Mouse (Mus musculus): Measurements from ENCODE around the gene Tbr1. TPM values are rescaled to one million over a fixed set of nuclear protein-coding genes. Genes with fewer than 3 reads are reported as not detected.
A peak's percentile ranks its signal among the peaks of the same experiment; 100 is the strongest.

The Tbr1 gene
- polyA plus RNA-seq, 1 experiment from 2014 or later, result not detected

DNA sequence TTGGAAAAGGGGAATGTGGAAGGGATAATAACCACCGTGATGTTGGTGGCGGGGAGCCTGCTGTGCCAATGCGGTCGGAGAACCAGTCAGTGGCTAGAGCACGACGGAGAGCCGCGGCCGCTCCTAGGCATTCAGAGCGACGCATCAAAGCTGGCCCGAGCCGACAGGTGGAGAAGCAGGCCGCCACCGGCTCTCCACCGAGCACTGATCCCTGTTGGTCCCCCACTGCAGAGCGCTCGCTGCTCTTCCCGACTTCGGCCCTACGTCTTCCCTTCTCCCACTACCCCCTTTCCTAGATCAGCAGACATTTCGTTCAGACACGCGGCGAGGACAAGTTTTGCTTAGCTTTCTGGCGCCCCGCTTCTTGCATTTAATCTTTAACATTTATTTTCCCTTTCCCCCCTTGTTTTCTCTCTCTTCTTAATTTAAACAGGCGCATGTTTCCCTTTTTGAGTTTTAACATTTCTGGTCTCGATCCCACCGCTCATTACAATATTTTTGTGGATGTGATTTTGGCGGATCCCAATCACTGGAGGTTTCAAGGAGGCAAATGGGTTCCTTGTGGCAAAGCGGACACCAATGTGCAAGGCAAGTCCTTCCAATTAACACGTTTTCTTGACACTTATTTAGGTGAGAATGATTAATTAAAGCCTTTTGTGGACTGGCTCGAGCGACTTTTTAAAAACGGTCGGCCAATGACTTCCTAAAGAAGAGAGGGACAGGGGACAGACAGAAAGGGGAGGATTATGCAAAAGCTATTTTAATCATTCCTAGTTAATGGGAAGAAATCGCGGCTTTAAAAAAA is 3.0 kb downstream of the Tbr1 start:
- H3K4me1 ChIP-seq (replicated peaks; ENCODE audit: control insufficient read depth, insufficient read depth, low read length), result 0 out of 2 replicates have a peak, but pooled peaks cover 4% of the 10 kb centered on the region
- no peak for TF ChIP-seq CTCF (IDR thresholded peaks at IDR 0.05; ENCODE audit: low read depth)
- ATAC-seq, result no peak
- peaks cover 75% of the 10 kb centered on the region for H3K27me3 ChIP-seq (replicated peaks; ENCODE audit: control insufficient read depth, insufficient read depth, low read length)
- no peak overlapping the region for H3K27ac ChIP-seq (ENCODE audit: low read depth, low read length)
- no peaks in the 10 kb centered on the region for H3K9me3 ChIP-seq (ENCODE audit: control insufficient read depth)
- no peak overlapping the region for H3K4me3 ChIP-seq (ENCODE audit: low read depth, low read length)
- H3K4me2 ChIP-seq (replicated peaks; ENCODE audit: low read depth), result peak overlapping the region; percentile 25; the same call in 1 of the 2 replicates
- no peaks in the 10 kb centered on the region for H3K36me3 ChIP-seq (ENCODE audit: control insufficient read depth, insufficient read depth)
- no peak overlapping the region for H3K9ac ChIP-seq (ENCODE audit: low read depth, low read length)
- 2% methylated on average over 39 of the region's 39 CpGs for WGBS

DNA sequence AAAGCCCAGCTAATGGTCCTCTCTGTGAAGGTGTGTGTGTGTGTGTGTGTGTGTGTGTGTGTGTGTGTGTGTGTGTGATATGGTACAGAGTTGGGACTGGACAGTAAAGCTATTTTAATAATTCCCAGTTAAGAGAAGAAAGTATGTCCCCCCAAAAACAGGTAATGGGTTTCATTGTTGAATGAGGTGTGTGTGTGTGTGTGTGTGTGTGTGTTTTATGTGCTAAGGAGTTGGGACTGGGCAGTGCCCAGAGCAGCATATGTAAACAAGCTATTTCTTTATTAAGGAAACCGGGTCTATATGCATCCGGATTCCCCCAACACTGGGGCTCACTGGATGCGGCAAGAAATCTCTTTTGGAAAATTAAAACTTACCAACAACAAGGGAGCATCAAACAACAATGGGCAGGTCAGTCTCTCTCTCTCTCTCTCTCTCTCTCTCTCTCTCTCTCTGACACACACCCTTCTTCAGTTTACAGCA is 3.7 kb downstream of the Tbr1 start:
- no peak overlapping the region for H3K4me2 ChIP-seq (replicated peaks; ENCODE audit: low read depth)
- H3K9me3 ChIP-seq (ENCODE audit: control insufficient read depth), result no peaks in the 10 kb centered on the region
- TF ChIP-seq CTCF (IDR thresholded peaks at IDR 0.05; ENCODE audit: low read depth), result no peak
- no peak overlapping the region for H3K9ac ChIP-seq (ENCODE audit: low read depth, low read length)
- H3K27me3 ChIP-seq (replicated peaks; ENCODE audit: control insufficient read depth, insufficient read depth, low read length), result peaks cover 82% of the 10 kb centered on the region
- no peak overlapping the region for H3K27ac ChIP-seq (ENCODE audit: low read depth, low read length)
- H3K36me3 ChIP-seq (ENCODE audit: control insufficient read depth, insufficient read depth), result no peaks in the 10 kb centered on the region
- ATAC-seq, result no peak
- H3K4me3 ChIP-seq (ENCODE audit: low read depth, low read length), result no peak overlapping the region
- H3K4me1 ChIP-seq (replicated peaks; ENCODE audit: control insufficient read depth, insufficient read depth, low read length), result 0 out of 2 replicates have a peak, but pooled peaks cover 4% of the 10 kb centered on the region
- WGBS, result 8% methylated on average over 3 of the region's 3 CpGs

DNA sequence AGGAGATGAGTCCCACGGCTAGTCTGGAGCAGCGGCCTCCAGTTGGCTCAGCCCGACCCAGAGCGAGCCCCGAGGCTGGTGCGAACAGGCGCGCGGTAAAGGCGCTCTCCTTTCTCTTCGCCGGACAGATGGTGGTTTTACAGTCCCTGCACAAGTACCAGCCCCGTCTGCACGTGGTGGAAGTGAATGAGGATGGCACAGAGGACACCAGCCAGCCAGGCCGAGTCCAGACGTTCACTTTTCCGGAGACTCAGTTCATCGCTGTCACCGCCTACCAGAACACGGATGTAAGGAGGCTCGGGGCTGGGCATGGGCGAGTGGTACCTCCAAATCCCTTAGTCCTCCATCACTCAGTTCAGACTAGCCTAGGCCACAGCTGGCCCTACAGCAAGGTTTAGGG is 4.4 kb downstream of the Tbr1 start:
- Histone ChIP-seq H3K4me1 (replicated peaks; ENCODE audit: control insufficient read depth, insufficient read depth, low read length) (0 out of 2 replicates have a peak, but pooled peaks cover 8% of the 10 kb centered on the region), H3K4me2 (replicated peaks; ENCODE audit: low read depth) (no peak overlapping the region), H3K9ac (ENCODE audit: low read depth, low read length) (no peak overlapping the region), H3K9me3 (ENCODE audit: control insufficient read depth) (no peaks in the 10 kb centered on the region), H3K27me3 (replicated peaks; ENCODE audit: control insufficient read depth, insufficient read depth, low read length) (peaks cover 86% of the 10 kb centered on the region), H3K36me3 (ENCODE audit: control insufficient read depth, insufficient read depth) (no peaks in the 10 kb centered on the region), H3K4me3 (ENCODE audit: low read depth, low read length) (0 out of 2 replicates have a peak overlapping the region, but pooled peaks have one; percentile 4), H3K27ac (ENCODE audit: low read depth, low read length) (no peak overlapping the region)
- no peak for TF ChIP-seq CTCF (IDR thresholded peaks at IDR 0.05; ENCODE audit: low read depth)
- 3% methylated on average over 22 of the region's 22 CpGs for WGBS
- no peak for ATAC-seq

DNA sequence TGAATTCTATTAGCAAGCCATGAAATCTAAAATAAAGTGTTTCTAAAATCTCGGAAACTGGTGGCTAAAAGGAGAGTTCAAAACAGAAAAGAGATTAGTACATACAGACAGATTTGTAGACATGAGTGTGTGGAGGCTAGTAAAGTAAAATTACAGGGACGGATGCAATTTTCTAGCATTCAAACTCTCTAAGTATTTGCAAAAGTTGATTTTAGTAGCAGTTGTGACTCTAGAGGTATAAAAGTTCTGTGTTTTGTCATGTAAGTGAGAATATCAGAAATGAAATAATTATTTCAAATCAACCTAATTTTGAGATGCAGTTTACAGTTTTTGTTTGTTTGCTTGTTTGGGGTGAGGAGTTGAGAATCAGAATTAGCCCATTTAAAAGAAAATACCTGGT is 5.1 kb downstream of the Tbr1 start:
- no peak for ATAC-seq
- Histone ChIP-seq H3K4me2 (replicated peaks; ENCODE audit: low read depth) (no peak overlapping the region), H3K9me3 (ENCODE audit: control insufficient read depth) (no peaks in the 10 kb centered on the region), H3K4me3 (ENCODE audit: low read depth, low read length) (no peak overlapping the region), H3K27me3 (replicated peaks; ENCODE audit: control insufficient read depth, insufficient read depth, low read length) (peaks cover 86% of the 10 kb centered on the region), H3K4me1 (replicated peaks; ENCODE audit: control insufficient read depth, insufficient read depth, low read length) (peaks cover 8% of the 10 kb centered on the region; the same call in 1 of the 2 replicates), H3K9ac (ENCODE audit: low read depth, low read length) (no peak overlapping the region), H3K27ac (ENCODE audit: low read depth, low read length) (no peak overlapping the region), H3K36me3 (ENCODE audit: control insufficient read depth, insufficient read depth) (no peaks in the 10 kb centered on the region)
- WGBS, result 37% methylated on average over 2 of the region's 2 CpGs
- TF ChIP-seq CTCF (IDR thresholded peaks at IDR 0.05; ENCODE audit: low read depth), result no peak

DNA sequence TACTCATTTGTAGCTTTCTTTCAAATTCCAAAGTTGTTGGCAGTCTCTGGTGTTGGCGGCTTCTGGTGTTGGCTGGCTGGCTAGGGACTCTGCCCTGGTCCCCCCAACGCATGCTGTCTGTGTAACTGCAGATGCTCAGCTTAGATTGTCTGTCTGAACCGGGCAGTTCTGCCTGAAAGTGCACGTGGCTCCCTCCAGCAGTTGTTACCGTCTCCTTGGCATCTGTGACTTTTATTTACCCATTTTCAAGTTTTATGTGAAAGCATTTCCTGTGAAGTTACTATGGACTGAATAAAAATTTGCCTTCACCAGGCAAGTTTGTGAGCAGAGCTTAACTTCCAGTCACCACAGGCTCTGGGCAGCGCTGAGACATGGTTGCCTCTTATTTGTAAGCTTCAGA is 6.0 kb downstream of the Tbr1 start:
- Histone ChIP-seq H3K9ac (ENCODE audit: low read depth, low read length) (no peak overlapping the region), H3K4me2 (replicated peaks; ENCODE audit: low read depth) (no peak overlapping the region), H3K4me3 (ENCODE audit: low read depth, low read length) (no peak overlapping the region), H3K27me3 (replicated peaks; ENCODE audit: control insufficient read depth, insufficient read depth, low read length) (peaks cover 86% of the 10 kb centered on the region), H3K4me1 (replicated peaks; ENCODE audit: control insufficient read depth, insufficient read depth, low read length) (peaks cover 6% of the 10 kb centered on the region; the same call in 1 of the 2 replicates), H3K9me3 (ENCODE audit: control insufficient read depth) (no peaks in the 10 kb centered on the region), H3K36me3 (ENCODE audit: control insufficient read depth, insufficient read depth) (no peaks in the 10 kb centered on the region), H3K27ac (ENCODE audit: low read depth, low read length) (no peak overlapping the region)
- WGBS, result 0% methylated on average over 6 of the region's 6 CpGs
- no peak for ATAC-seq
- no peak for TF ChIP-seq CTCF (IDR thresholded peaks at IDR 0.05; ENCODE audit: low read depth)

DNA sequence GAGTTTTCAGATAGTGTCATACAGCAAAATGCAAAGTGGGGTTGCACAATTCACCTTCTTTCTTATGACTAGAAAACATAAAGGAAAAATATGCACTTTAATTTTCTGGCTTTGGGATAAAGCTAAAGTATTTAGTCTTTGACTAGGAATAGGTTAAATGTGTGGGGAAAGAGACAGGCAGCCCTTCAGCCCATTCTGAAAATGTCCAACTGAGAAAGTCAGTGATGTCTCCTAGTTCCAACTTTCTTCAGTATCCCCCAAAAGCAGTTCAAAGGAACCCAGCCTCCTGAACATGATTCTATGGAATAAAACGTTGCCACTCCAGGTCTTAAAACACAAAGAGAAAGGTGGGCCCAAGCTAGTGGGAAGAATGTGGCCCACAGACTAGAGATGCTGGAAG is 6.7 kb downstream of the Tbr1 start:
- Histone ChIP-seq H3K4me2 (replicated peaks; ENCODE audit: low read depth) (no peak overlapping the region), H3K27ac (ENCODE audit: low read depth, low read length) (no peak overlapping the region), H3K4me1 (replicated peaks; ENCODE audit: control insufficient read depth, insufficient read depth, low read length) (peaks cover 5% of the 10 kb centered on the region; the same call in 1 of the 2 replicates), H3K36me3 (ENCODE audit: control insufficient read depth, insufficient read depth) (no peaks in the 10 kb centered on the region), H3K9me3 (ENCODE audit: control insufficient read depth) (no peaks in the 10 kb centered on the region), H3K9ac (ENCODE audit: low read depth, low read length) (no peak overlapping the region), H3K4me3 (ENCODE audit: low read depth, low read length) (no peak overlapping the region), H3K27me3 (replicated peaks; ENCODE audit: control insufficient read depth, insufficient read depth, low read length) (peaks cover 86% of the 10 kb centered on the region)
- 6% methylated on average over 1 of the region's 1 CpGs for WGBS
- no peak for ATAC-seq
- no peak for TF ChIP-seq CTCF (IDR thresholded peaks at IDR 0.05; ENCODE audit: low read depth)

Data from intestine, postnatal 0 days (tissue).